Mouse (Mus musculus) frontal cortex, adult (tissue): ENCODE data around the gene Bmper.

Experiments
- ATAC-seq: cut with Nextera tagmentation; 2 replicates; pipeline ENCODE4 v1.9.2; 2017; ENCODE audit warnings: mild to moderate bottlenecking, moderate library complexity, mixed read lengths; ENCODE audit not compliant: low TSS enrichment

The Bmper gene

GRCm38 (mm10) chr9:23433238-23433637, 210.4 kb downstream of the Bmper start:
- no peak for ATAC-seq

- peak; percentile 76 for ATAC-seq
These were observed 213.9 kb downstream of the Bmper start for GRCm38 (mm10) chr9:23436751-23437150.

GRCm38 (mm10) chr9:23438662-23439061, 215.8 kb downstream of the Bmper start:
- no peak for ATAC-seq

GRCm38 (mm10) chr9:23442168-23442567, 219.3 kb downstream of the Bmper start:
- peak; percentile 89 for ATAC-seq

GRCm38 (mm10) chr9:23444975-23445374, 222.1 kb downstream of the Bmper start:
- ATAC-seq: no peak

GRCm38 (mm10) chr9:23447271-23447961, 224.5 kb downstream of the Bmper start:
- no peak for ATAC-seq

- no peak for ATAC-seq
These were observed 230.4 kb downstream of the Bmper start for GRCm38 (mm10) chr9:23453309-23453708.

GRCm38 (mm10) chr9:23457186-23457585, 234.3 kb downstream of the Bmper start:
- ATAC-seq: no peak

- ATAC-seq: no peak
These were observed 237.8 kb downstream of the Bmper start for GRCm38 (mm10) chr9:23460721-23461120.

GRCm38 (mm10) chr9:23462949-23463608, 240.2 kb downstream of the Bmper start:
- peak; percentile 80 for ATAC-seq

GRCm38 (mm10) chr9:23464981-23465630, 242.2 kb downstream of the Bmper start:
- no peak for ATAC-seq

- no peak for ATAC-seq
These were observed 247.0 kb downstream of the Bmper start for GRCm38 (mm10) chr9:23469886-23470285.

GRCm38 (mm10) chr9:23485851-23486250, 263.0 kb downstream of the Bmper start:
- ATAC-seq: peak; percentile 70; the same call in 1 of the 2 replicates

GRCm38 (mm10) chr9:23486725-23487378, 264.0 kb downstream of the Bmper start:
- ATAC-seq: no peak

GRCm38 (mm10) chr9:23488265-23488664, 265.4 kb downstream of the Bmper start:
- no peak for ATAC-seq

- peak; percentile 75 for ATAC-seq
These were observed 272.5 kb downstream of the Bmper start for GRCm38 (mm10) chr9:23495400-23495799.

- ATAC-seq: peak; percentile 84
These were observed 274.8 kb downstream of the Bmper start for GRCm38 (mm10) chr9:23497626-23498025.

- ATAC-seq: no peak
These were observed 311.0 kb downstream of the Bmper start for GRCm38 (mm10) chr9:23533870-23534269.
